ENCODE assay signal across 8 mouse cellular contexts in genomic region chr7:142334246-142334645, GRCm38 (mm10). TPM values are rescaled to one million over a fixed set of nuclear protein-coding genes. Genes with fewer than 3 reads are reported as not detected.
DNase-seq lines count a peak whose midpoint lies in the region; ATAC-seq and TF ChIP-seq lines count a peak whose summit lies in the region.

No protein-coding gene starts in this region.

- no peak overlapping the region for H3K9ac ChIP-seq in heart, embryonic 11.5 days (ENCODE audit: low read depth, low read length)
- H3K9ac ChIP-seq in liver, embryonic 12.5 days, result no peak overlapping the region
- no peak overlapping the region for H3K9ac ChIP-seq in neural tube, embryonic 11.5 days (ENCODE audit: low read length)
- H3K9ac ChIP-seq in stomach, embryonic 16.5 days (ENCODE audit: low read length), result no peak overlapping the region

- H3K4me1 ChIP-seq in bone marrow macrophage, adult 2 months (ENCODE audit: control insufficient read depth, insufficient read depth, low read length), result peaks cover 6% of the 10 kb centered on the region
- no peaks in the 10 kb centered on the region for H3K4me1 ChIP-seq in embryonic fibroblast, embryonic 13.5 days (ENCODE audit: control insufficient read depth, insufficient read depth, low read length)
- peaks cover 29% of the 10 kb centered on the region for H3K4me1 ChIP-seq in heart, embryonic 11.5 days (ENCODE audit: control insufficient read depth, insufficient read depth, low read length)
- H3K4me1 ChIP-seq in liver, embryonic 12.5 days, result peaks cover 38% of the 10 kb centered on the region
- H3K4me1 ChIP-seq in neural tube, embryonic 11.5 days (ENCODE audit: control insufficient read depth, insufficient read depth, low read length), result no peaks in the 10 kb centered on the region
- peaks cover 8% of the 10 kb centered on the region for H3K4me1 ChIP-seq in stomach, embryonic 16.5 days (ENCODE audit: control insufficient read depth, insufficient read depth, low read length)

- peak; percentile 92 for DNase-seq in B cell, adult 2 months
- DNase-seq in kidney, postnatal 10 days, result peak; percentile 95
- peak; percentile 94 for DNase-seq in neural tube, embryonic 11.5 days (ENCODE audit: low spot score)

- no peak overlapping the region for H3K4me3 ChIP-seq in bone marrow macrophage, adult 2 months (ENCODE audit: insufficient read depth, low read length)
- H3K4me3 ChIP-seq in embryonic fibroblast, embryonic 13.5 days (ENCODE audit: insufficient read depth, low read length), result no peak overlapping the region
- no peak overlapping the region for H3K4me3 ChIP-seq in heart, embryonic 11.5 days (ENCODE audit: low read depth, low read length)
- no peak overlapping the region for H3K4me3 ChIP-seq in liver, embryonic 12.5 days
- no peak overlapping the region for H3K4me3 ChIP-seq in neural tube, embryonic 11.5 days (ENCODE audit: low read depth, low read length)
- no peak overlapping the region for H3K4me3 ChIP-seq in stomach, embryonic 16.5 days (replicated peaks; ENCODE audit: low read length)

- H3K36me3 ChIP-seq in heart, embryonic 11.5 days (ENCODE audit: control insufficient read depth, insufficient read depth, low read length), result no peaks in the 10 kb centered on the region
- H3K36me3 ChIP-seq in liver, embryonic 12.5 days, result no peaks in the 10 kb centered on the region
- H3K36me3 ChIP-seq in neural tube, embryonic 11.5 days (ENCODE audit: control insufficient read depth, insufficient read depth, low read length), result no peaks in the 10 kb centered on the region
- no peaks in the 10 kb centered on the region for H3K36me3 ChIP-seq in stomach, embryonic 16.5 days (ENCODE audit: control insufficient read depth, insufficient read depth, low read length)

- TF ChIP-seq POLR2A in bone marrow macrophage, adult 2 months (IDR thresholded peaks at IDR 0.05; ENCODE audit: borderline replicate concordance, low read depth, low read length), result no peak
- TF ChIP-seq POLR2A in embryonic fibroblast, embryonic 13.5 days (IDR thresholded peaks at IDR 0.05; ENCODE audit: low read depth, low read length), result no peak

- ATAC-seq in heart, embryonic 11.5 days (replicated peaks; ENCODE audit: insufficient number of reproducible peaks, low FRiP score, low TSS enrichment), result peak; percentile 42
- peak; percentile 61 for ATAC-seq in liver, embryonic 12.5 days
- ATAC-seq in neural tube, embryonic 11.5 days (ENCODE audit: insufficient read depth, low FRiP score, low TSS enrichment), result peak; percentile 75; the same call in 1 of the 2 replicates
- ATAC-seq in stomach, embryonic 16.5 days (ENCODE audit: insufficient read depth, low FRiP score), result peak; percentile 82

- H3K4me2 ChIP-seq in heart, embryonic 11.5 days, result no peak overlapping the region
- no peak overlapping the region for H3K4me2 ChIP-seq in liver, embryonic 12.5 days
- no peak overlapping the region for H3K4me2 ChIP-seq in neural tube, embryonic 11.5 days (ENCODE audit: low read depth)
- no peak overlapping the region for H3K4me2 ChIP-seq in stomach, embryonic 16.5 days (ENCODE audit: low read depth, low read length)

- WGBS in heart, embryonic 11.5 days (ENCODE audit: insufficient replicate concordance), result 3% methylated on average over 3 of the region's 3 CpGs
- 0% methylated on average over 3 of the region's 3 CpGs for WGBS in liver, embryonic 12.5 days (ENCODE audit: insufficient replicate concordance)
- 6% methylated on average over 3 of the region's 3 CpGs for WGBS in neural tube, embryonic 11.5 days
- 2% methylated on average over 3 of the region's 3 CpGs for WGBS in stomach, embryonic 16.5 days

- TF ChIP-seq CTCF in bone marrow macrophage, adult 2 months (IDR thresholded peaks at IDR 0.05; ENCODE audit: low read depth, low read length), result peak; percentile 72
- TF ChIP-seq CTCF in embryonic fibroblast, embryonic 13.5 days (IDR thresholded peaks at IDR 0.05; ENCODE audit: borderline replicate concordance, insufficient read depth, low read length), result peak; percentile 81

- H3K9me3 ChIP-seq in heart, embryonic 11.5 days (replicated peaks; ENCODE audit: control insufficient read depth, low read length), result no peaks in the 10 kb centered on the region
- no peaks in the 10 kb centered on the region for H3K9me3 ChIP-seq in liver, embryonic 12.5 days (replicated peaks)
- H3K9me3 ChIP-seq in neural tube, embryonic 11.5 days (ENCODE audit: control insufficient read depth, low read length), result no peaks in the 10 kb centered on the region
- H3K9me3 ChIP-seq in stomach, embryonic 16.5 days (replicated peaks; ENCODE audit: control insufficient read depth, low read length), result no peaks in the 10 kb centered on the region

- no peaks in the 10 kb centered on the region for H3K27me3 ChIP-seq in heart, embryonic 11.5 days (ENCODE audit: control insufficient read depth, insufficient read depth, low read length)
- H3K27me3 ChIP-seq in liver, embryonic 12.5 days (replicated peaks), result peaks cover 3% of the 10 kb centered on the region; the same call in 1 of the 2 replicates
- H3K27me3 ChIP-seq in neural tube, embryonic 11.5 days (ENCODE audit: control insufficient read depth, insufficient read depth, low read length), result no peaks in the 10 kb centered on the region
- no peaks in the 10 kb centered on the region for H3K27me3 ChIP-seq in stomach, embryonic 16.5 days (ENCODE audit: control insufficient read depth, insufficient read depth, low read length)

- H3K27ac ChIP-seq in bone marrow macrophage, adult 2 months (ENCODE audit: insufficient read depth, low read depth, low read length), result no peak overlapping the region
- no peak overlapping the region for H3K27ac ChIP-seq in embryonic fibroblast, embryonic 13.5 days (ENCODE audit: insufficient read depth, low read length)
- no peak overlapping the region for H3K27ac ChIP-seq in heart, embryonic 11.5 days (ENCODE audit: low read depth, low read length)
- no peak overlapping the region for H3K27ac ChIP-seq in liver, embryonic 12.5 days
- no peak overlapping the region for H3K27ac ChIP-seq in neural tube, embryonic 11.5 days (ENCODE audit: low read depth, low read length)
- no peak overlapping the region for H3K27ac ChIP-seq in stomach, embryonic 16.5 days (ENCODE audit: low read length)

RNA-seq across cellular contexts. Expression of gene Krtap5-4, which starts 30.9 kb away (rescaled TPM):
- polyA plus RNA-seq in bone marrow macrophage, adult 2 months (2012; ENCODE audit: insufficient read depth, insufficient read length, missing spikeins), result not detected in 2 replicates
- not detected in 2 replicates for polyA plus RNA-seq in embryonic fibroblast, embryonic 13.5 days (2011; ENCODE audit: insufficient read length, low read depth, missing spikeins)
- 0.26 TPM in 1 of 2 replicates, not detected in the other for polyA plus RNA-seq in heart, embryonic 11.5 days (2014; fragmentation: Nextera tagmentation; extraction: Ambion mirVana)
- polyA plus RNA-seq in liver, embryonic 12.5 days (2016; fragmentation: Nextera tagmentation; extraction: Ambion mirVana), result not detected in 2 replicates
- polyA plus RNA-seq in neural tube, embryonic 11.5 days (2014; fragmentation: Nextera tagmentation; extraction: Ambion mirVana), result not detected in 2 replicates
- polyA plus RNA-seq in stomach, embryonic 16.5 days (2015; fragmentation: Nextera tagmentation; extraction: Ambion mirVana), result not detected in 2 replicates

RNA-seq across cellular contexts. Expression of gene Krtap5-1, which starts 37.3 kb away (rescaled TPM):
- not detected in 2 replicates for polyA plus RNA-seq in bone marrow macrophage, adult 2 months (2012; ENCODE audit: insufficient read depth, insufficient read length, missing spikeins)
- not detected in 2 replicates for polyA plus RNA-seq in embryonic fibroblast, embryonic 13.5 days (2011; ENCODE audit: insufficient read length, low read depth, missing spikeins)
- polyA plus RNA-seq in heart, embryonic 11.5 days (2014; fragmentation: Nextera tagmentation; extraction: Ambion mirVana), result not detected in 2 replicates
- polyA plus RNA-seq in liver, embryonic 12.5 days (2016; fragmentation: Nextera tagmentation; extraction: Ambion mirVana), result not detected in 2 replicates
- polyA plus RNA-seq in neural tube, embryonic 11.5 days (2014; fragmentation: Nextera tagmentation; extraction: Ambion mirVana), result not detected in 2 replicates
- not detected in 2 replicates for polyA plus RNA-seq in stomach, embryonic 16.5 days (2015; fragmentation: Nextera tagmentation; extraction: Ambion mirVana)

RNA-seq across cellular contexts. Expression of gene Ifitm10, which starts 39.3 kb away (rescaled TPM):
- polyA plus RNA-seq in bone marrow macrophage, adult 2 months (2012; ENCODE audit: insufficient read depth, insufficient read length, missing spikeins), result 0.59 TPM in 1 of 2 replicates, not detected in the other
- 6.0 and 6.5 TPM in 2 replicates for polyA plus RNA-seq in embryonic fibroblast, embryonic 13.5 days (2011; ENCODE audit: insufficient read length, low read depth, missing spikeins)
- polyA plus RNA-seq in heart, embryonic 11.5 days (2014; fragmentation: Nextera tagmentation; extraction: Ambion mirVana), result 7.6 and 8.3 TPM in 2 replicates
- polyA plus RNA-seq in liver, embryonic 12.5 days (2016; fragmentation: Nextera tagmentation; extraction: Ambion mirVana), result 1.5 and 2.5 TPM in 2 replicates
- polyA plus RNA-seq in neural tube, embryonic 11.5 days (2014; fragmentation: Nextera tagmentation; extraction: Ambion mirVana), result not detected in 2 replicates
- polyA plus RNA-seq in stomach, embryonic 16.5 days (2015; fragmentation: Nextera tagmentation; extraction: Ambion mirVana), result 3.7 and 5.2 TPM in 2 replicates

RNA-seq across cellular contexts. Expression of gene Gm49369, which starts 48.2 kb away (rescaled TPM):
- polyA plus RNA-seq in bone marrow macrophage, adult 2 months (2012; ENCODE audit: insufficient read depth, insufficient read length, missing spikeins), result 1.1 TPM in 1 of 2 replicates, not detected in the other
- polyA plus RNA-seq in embryonic fibroblast, embryonic 13.5 days (2011; ENCODE audit: insufficient read length, low read depth, missing spikeins), result not detected in 2 replicates
- polyA plus RNA-seq in heart, embryonic 11.5 days (2014; fragmentation: Nextera tagmentation; extraction: Ambion mirVana), result 1.9 TPM in 1 of 2 replicates, not detected in the other
- polyA plus RNA-seq in liver, embryonic 12.5 days (2016; fragmentation: Nextera tagmentation; extraction: Ambion mirVana), result 1.4 TPM in 1 of 2 replicates, not detected in the other
- not detected in 2 replicates for polyA plus RNA-seq in neural tube, embryonic 11.5 days (2014; fragmentation: Nextera tagmentation; extraction: Ambion mirVana)
- polyA plus RNA-seq in stomach, embryonic 16.5 days (2015; fragmentation: Nextera tagmentation; extraction: Ambion mirVana), result 0.96 TPM in 1 of 2 replicates, not detected in the other

RNA-seq across cellular contexts. Expression of gene Ctsd, which starts 53.6 kb away (rescaled TPM):
- 2,800 and 3,060 TPM in 2 replicates for polyA plus RNA-seq in bone marrow macrophage, adult 2 months (2012; ENCODE audit: insufficient read depth, insufficient read length, missing spikeins)
- 617 and 890 TPM in 2 replicates for polyA plus RNA-seq in embryonic fibroblast, embryonic 13.5 days (2011; ENCODE audit: insufficient read length, low read depth, missing spikeins)
- 378 and 446 TPM in 2 replicates for polyA plus RNA-seq in heart, embryonic 11.5 days (2014; fragmentation: Nextera tagmentation; extraction: Ambion mirVana)
- polyA plus RNA-seq in liver, embryonic 12.5 days (2016; fragmentation: Nextera tagmentation; extraction: Ambion mirVana), result 289 and 295 TPM in 2 replicates
- polyA plus RNA-seq in neural tube, embryonic 11.5 days (2014; fragmentation: Nextera tagmentation; extraction: Ambion mirVana), result 176 and 189 TPM in 2 replicates
- 451 and 599 TPM in 2 replicates for polyA plus RNA-seq in stomach, embryonic 16.5 days (2015; fragmentation: Nextera tagmentation; extraction: Ambion mirVana)
